Mouse (Mus musculus) retina, embryonic 14.5 days (tissue): ENCODE data around the gene Fezf1.

Experiments
- DNase-seq: peaks from one replicate; pipeline ENCODE4 v3.0.0-alpha.2; 2015; ENCODE audit warnings: low spot score

The Fezf1 gene

DNA sequence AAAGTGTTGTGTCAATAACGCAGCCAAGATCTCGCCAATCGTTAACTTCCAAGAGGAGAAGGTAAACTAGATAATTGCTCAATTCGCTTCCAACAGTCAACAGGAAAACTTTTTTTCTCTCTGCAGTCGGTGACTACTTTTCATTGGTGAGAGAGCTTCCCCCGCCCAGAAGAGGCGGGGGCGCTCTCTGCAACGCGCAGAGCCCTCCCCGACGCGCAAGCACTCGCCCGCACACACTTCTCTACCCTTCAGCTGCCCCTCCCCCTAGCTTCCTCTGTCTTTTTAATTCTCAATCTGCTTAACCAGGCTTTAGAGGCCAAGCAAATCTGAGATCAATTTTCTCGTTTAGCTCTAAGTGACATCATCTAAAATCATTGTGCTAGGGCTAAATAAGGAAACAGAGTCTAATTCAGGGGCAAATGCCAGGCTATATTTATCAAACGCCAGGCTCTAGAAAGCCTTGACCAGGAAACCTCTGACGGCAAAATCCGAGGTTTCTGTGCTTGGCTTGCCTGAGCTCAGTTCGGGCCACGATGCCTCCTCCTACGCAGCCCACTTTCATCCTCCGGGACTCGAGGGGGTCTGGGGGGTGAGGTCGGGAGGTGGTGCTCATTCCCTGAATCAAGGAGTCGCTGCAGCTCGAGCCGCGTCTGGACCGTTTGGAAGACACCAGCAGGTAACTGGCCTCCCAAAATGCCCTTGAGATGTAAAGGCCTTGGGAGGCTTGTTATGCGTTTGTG is at the start of gene Fezf1:
Fezf1 (minus strand) TSS at position 50 of the 740 bp plus-strand sequence.
- DNase-seq: peak; percentile 66

DNA sequence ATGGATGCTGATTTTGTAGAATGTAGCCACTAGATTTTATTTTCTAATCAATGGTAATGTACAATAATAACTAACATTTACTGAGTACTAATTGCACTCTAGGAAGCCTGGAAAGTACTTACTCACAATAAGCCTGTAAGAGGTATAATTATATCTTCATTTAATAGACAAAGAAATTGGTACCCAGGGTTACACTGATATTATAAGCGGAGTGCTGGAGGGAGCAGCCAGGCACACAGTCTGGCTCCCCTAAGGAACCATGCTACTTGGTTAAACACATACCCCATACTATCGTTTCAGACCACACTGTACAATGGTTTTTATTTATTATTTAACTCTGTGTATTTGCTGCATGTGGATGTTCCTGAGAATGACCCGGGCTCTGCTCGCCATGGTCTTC is 46.5 kb upstream of the Fezf1 start:
- no peak for DNase-seq

DNA sequence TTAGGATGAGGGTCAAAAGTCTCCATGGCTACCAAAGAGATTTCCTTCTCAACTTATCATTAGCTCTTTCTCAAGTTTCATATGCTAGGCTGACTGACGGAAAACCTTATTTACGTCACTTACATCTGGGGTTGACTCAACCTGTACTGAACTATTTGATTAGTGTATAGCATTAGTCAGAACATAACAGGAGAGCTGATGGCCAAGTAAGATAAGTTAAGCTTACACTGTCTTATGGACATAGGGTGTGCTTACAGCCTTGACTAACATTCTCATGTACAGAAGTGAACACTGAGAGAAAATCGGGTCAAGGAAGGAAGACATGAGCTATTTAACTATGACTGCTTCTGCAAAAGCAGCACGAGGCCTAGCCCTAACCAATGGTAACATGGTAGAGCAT is 40.6 kb upstream of the Fezf1 start:
- DNase-seq: no peak

DNA sequence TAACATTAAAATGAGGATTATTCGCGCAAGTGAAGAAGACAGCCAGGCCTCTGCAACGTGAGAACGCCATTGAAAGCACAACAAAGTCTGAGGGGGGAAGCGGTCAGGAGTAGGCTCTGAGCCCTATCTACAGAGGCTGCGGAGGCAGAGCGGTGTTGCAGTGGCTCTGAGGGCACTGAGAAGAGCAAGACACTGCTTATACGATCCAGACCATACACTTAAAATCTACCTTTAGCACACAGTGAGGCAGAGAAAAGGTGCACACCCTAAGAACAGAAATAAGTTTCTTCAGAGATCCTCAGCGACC is 33.3 kb upstream of the Fezf1 start:
- DNase-seq: no peak

DNA sequence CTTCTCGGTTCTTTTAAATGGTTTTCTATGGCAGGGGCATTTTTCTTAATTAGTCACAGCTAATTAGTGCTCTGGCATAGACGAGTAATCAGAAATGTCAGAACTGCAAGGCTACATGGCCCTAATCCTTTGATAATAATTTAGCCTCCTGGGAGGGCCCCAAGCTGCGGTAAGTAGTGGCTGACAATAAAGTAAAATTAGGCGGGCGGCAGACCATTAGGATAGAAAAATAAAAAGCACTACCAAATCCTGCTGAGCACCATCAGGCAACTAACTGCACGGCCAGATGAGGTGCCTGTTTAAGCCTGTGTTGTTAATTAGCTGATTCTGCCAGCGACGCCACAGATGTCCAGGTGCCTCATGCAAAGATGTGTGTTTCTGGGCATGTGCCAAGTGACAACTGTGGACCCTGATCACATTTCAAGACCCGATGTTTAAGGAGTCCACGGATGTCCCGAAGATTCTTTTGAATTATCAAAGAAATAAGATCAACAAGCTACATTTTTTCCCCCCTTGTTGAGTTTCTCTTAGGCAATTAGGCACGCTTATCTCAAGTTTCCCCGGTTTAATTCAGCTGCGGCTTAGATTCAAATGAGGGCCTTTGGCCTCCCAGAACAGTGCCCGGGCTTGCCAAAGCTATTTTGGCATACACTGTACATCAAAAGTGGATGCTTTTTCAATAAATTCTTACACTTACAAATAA is 32.8 kb upstream of the Fezf1 start:
- DNase-seq: peak; percentile 65

DNA sequence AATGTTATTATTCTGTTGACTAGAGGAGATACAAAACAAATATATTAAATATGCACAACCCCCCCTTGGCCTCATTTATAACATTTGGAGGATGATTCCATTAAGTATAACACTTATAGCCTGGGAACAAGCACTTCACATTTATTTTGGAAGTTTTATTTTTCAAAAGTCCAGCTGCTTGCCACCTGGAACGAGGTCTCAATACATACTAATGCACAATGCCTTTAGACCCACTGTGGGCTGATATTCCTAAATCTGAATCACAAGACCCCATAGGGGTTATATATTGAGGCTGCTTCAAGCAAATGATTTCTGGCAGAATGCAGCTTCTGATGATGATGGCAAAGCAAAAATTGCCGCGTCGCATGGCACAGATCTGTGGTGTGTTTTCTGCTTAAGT is 25.3 kb upstream of the Fezf1 start:
- DNase-seq: no peak

DNA sequence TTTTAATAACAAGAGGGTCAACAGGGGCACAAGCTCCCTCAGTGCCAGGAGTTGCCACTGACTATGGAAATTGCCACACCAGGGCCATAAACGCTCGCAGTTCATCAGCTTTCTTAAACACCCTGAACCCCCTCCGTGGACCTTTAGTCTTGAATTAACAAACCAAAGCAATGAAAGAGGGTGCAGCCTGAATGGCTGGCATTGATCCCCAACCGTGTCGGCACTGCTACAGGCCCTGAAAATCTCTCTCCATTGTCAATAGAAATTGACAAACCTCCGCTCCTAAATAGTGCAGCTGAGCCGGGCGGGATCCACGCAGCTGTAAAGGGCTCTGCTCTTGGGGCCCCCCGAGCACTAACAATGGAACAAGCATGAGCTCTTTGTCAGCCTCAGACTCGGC is 24.8 kb upstream of the Fezf1 start:
- DNase-seq: peak; percentile 36

DNA sequence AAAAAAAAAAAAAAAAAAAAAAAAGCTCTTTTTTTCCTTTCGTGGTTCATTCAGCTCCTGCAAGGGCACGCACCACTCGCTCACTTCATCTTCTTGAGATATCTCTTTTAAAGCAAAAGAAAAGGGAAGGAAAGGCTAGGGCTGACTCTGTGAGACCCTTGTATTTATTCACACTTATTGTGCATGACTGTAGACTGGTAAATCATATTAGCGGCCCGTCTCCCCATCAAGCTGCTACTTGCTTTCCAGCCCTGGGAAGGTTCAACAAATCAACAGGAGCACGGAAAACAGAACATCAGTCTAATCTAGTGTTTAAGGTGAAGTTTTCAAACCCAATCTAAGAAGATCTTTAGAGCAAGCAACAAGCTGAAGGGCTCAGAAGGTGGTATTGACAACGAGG is 24.4 kb upstream of the Fezf1 start:
- DNase-seq: no peak

DNA sequence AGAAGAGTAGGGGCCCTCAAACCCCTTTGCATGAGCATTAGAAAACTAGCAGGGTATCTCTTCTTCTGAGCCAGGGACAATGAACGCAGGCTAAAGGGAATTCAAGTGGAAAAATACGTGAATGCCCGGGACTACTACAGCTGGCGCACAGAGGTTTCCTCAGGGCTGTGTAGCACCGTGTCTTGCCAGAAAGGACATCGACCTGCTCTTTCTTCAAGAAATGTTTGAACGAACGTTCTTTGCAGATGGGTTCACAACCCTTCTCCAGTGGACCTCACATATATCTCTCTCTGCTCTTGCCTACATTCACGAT is 12.5 kb upstream of the Fezf1 start:
- DNase-seq: no peak

DNA sequence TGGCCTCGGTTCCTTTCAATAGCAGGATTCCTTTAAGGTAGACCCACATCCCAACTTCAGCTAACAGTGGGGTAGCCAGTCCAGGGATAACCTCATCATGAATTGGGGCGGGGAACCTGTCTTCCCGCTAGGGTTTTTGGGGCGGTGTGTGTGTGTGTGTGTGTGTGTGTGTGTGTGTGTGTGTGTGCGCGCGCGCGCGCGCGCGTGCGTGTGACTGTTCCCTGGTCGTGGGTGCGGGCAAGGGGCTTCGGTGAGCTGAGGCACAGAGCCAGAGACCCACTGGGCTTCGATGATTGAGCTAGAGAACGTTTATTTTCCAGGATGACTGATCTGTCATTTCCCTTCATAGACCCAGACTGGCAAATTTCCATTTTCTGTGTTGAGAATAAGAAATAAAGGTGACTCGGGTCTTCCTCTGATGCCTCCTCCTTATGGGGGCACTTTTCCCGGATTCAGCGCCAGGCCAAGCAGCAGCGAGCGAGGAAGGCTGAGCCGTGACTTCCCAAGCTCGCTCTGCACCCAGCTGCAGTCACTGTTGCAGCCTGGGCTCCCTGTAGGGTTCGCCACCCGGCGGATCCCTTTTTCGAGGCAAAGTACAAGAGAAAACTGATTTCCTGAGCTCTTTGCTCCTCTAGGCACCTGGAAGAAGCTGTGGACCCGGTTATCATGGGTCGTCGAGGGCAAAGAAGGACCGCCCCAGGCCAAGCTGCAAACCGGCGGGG is 12.0 kb upstream of the Fezf1 start:
- DNase-seq: no peak

DNA sequence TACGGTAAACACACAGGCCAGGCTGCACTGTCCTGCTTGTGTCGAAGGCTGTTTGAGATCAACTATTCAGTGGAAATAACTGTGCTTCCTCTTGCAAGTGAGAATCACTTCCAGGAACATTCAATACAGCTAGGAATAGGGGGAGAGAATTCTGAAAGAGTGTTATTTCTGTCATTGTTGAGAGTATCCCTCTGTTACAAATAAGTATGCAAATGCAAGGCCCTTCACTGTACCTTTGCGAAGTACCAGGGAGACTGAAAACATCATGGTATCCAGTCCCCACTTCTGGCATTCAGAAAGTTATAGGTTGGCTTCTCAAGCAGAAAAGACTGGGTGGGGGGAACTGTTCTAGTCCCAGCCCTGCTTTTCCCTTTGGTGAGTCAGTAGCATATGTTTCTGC is 9.8 kb upstream of the Fezf1 start:
- no peak for DNase-seq

DNA sequence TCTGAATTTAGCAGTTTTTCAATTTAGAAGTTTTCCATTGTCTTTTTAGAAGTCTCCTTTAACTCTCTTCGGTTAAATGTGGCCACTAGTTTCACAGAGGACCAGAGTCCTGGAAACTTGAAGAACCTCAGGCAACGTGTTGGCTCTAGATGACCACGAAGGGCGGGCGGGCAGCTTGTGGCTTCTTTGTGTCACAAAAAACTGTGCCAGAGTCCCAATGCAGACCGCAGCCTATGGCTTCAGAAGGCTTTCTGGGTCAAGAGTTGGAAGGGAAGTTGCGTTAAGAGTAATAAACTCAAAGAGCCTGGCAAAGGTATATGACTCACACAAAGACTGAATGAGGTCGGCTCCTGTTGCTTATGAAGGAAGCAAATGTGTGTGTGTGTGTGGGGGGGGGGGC is 7.0 kb upstream of the Fezf1 start:
- DNase-seq: no peak

DNA sequence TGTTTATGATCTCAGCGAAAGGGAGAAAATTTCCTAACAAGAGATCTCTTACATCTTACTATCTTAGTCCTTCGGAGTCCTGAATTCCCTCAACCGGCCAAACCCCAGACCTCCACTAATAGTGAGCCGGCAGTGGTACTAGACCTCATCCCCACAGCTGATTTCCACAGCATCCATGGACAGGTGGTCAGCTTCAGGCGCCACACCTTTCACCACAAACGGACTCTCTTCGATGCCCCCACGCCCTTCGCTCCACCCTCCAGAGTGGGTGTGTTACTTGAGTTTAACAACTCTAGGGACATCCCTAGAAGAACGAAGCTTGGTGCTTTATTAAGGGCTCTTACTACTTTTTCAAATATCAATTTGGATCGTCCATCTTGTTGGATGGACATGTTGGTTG is 6.5 kb upstream of the Fezf1 start:
- no peak for DNase-seq

DNA sequence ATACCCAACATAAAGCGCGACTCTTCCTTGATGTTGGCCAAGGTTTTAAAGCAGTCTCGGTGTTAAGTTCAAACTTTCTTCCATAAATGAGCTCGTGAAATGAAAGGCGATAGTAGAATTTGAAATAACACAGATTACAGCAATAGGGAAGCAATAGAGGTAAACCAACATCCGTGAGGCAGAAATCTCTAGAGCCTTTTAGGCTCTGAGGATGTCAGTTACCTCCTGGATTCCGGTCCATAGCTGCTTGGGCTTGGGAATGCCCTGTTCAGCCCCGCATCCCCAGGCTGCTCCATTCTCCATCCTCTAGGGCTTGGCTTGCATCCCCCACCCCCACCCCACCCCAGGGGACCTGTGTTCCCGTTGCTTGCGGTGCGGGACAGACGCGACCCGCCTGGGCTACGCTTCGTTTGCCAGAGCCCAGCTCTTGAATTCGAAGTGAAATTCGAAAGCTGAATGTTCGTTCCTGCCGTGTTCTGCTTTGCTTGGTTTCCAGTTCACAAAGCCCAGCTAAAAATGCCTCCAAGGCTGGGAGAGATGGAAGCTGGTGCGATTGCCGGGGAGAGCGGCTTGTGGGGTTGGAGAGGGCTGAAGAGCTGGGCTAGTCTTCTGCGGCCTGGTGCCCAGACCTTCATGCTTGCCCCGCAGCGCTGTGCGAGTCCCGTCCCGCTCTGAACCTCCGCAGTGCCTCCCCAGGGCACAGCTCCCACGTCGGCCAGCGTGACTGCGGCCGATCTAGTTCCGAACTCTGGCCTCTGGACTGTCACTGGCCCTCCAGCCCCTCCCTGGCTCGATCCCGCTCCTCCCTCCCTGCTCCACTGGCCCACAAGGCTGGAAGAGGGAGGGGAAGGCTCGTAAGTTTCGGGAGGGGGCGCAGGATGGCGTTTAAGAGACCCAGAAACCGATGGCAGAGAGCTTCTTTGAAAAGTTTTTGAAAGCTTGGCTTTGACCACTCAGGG is 5.5 kb upstream of the Fezf1 start:
- peak; percentile 58 for DNase-seq

DNA sequence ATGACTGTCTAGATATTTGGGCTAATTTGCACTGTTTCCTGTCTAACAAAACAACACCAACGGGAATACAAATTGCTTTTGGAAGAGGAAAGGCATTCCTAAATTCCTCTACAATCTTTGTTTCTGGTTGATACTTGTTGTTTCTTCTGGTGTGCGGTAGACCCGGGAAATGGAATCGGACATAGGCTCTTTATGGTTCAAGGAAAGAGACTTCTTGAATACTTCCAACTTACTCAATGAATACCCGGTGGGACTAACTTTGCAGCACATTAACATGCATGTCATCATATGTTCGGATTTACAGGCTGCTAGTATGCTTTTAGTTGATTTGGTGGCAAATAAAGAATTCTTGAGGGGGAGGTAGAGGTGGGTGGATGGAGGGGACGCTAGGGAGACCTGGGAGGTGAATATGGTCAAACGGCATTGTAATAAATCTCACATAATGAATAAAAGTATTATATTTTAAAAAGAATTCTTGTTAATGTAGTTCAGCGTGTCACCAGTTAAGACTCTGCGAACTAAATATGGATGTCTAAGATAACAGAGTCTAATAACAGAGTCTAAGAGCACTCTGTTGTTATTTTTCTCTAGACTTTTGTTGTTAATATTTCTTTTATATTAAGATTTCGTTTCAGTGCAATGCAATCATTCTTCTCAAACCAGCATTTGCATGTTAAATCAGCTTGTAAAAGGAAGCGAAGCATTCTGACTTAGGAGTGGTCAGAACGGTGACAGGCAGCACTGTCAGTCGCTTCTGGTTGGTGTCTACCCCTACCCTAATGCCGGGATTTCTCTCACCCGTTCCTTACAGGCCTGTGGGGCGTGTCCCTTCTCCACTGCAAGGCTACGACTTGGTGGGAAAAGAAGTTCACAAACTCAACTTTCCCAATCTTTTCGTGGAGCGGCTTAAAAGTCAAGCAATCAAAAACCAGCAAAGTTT is 4.3 kb upstream of the Fezf1 start:
- peak; percentile 59 for DNase-seq

DNA sequence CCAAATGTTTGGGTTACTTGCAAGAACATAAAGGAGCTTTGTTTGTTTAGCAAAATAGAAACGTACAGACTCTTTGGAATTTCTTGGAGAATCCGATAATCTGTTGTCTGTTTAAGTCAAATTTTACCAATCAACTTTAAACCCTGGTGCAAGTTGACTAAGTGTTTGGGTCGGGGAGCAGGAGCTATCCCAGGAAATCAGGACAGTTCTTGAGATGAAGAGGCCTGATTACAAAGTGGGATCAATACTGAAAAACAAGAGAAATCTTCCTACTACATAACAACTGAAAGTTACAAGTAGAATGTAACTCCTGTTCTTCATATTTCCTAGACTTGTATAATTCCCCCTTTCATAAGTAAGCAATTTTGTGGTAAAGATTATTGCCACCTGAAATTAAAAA is 3.3 kb upstream of the Fezf1 start:
- DNase-seq: no peak

DNA sequence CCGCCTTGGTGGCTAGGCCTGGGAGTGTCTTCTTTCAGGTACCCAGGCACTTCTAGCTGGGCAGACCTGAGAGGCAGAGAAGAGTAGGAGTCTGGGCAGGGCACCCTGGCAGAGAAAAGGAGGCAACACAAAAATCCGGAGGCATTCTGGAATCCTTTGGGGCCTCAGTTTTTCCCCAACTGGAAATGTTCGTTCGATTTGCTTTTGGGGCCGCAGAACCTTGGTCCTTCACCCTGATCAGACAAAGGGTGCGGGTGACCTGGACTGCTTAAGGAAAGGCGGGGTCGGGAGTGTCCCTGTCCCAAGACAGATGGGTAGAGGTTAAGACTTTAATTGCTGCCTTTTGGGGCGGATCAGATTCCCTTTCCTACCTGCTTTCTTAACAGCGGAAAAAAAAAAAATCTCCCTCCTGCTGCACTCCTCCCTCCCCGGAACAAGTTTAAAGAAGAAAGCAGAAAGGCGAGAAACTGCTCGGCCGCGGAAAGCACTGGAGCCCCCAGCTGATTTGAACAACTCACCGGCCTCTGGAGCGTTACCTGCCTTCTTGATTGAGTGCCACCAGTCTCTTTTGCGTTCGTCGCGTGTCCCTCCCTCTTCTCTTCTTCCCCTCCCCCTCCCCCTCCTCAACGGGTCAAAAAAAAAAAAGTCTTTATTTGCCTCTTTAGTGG is 2.3 kb upstream of the Fezf1 start:
- DNase-seq: no peak

DNA sequence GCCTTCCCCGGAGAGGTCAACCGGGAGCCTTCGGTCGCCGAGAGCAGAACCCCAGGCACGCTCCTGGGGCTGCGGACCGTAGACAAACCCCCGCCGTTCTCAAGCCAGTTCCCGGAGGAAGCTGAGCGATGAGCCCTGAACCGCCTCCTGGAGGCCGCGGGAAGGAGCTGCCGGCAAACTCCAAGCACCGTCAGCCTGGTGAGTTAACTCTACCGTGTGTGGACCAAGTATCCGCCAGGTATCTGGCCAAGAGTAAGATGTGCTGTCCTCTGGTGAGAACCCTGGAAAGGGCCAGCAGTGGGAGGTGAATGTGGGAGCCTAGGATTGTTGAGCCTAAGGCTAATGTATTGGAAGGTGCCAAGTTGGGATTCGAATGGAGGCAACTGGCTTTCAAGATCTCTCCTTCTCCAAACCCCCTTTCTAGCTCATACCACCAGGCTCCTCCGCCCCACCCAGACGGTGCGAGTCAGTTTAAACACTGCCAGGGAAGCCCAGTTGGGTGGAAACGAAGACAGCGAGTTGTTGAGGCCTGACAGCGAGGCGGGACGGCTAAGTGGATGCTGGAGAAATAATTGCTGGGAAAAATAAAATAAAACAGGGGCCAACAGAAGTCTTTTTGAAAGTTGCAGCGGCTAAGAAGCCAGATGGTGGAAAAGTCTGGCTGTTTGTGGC is 1.6 kb upstream of the Fezf1 start:
- DNase-seq: peak; percentile 72

DNA sequence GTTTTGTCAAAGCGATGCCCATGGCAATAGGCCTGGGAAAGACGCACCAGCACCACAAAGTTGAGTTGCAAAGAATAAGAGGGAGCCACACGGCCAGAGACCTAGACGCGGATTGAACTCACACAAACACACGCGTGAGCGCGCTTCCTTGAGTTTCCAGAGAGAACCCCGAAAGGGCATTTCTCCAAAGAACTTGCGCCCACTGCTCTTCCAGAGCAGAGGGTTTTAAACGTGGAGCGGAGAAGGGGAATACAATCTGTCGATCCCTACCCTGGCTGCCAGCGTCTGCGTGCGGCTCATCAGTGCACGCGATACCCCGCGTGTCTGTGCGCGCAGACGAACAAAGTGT is 865 bp upstream of the Fezf1 start:
- peak; percentile 50 for DNase-seq
